Mouse (Mus musculus) adipose tissue, adult 10 weeks (tissue): ENCODE results near the gene Gdi1. TPM values are rescaled to one million over a fixed set of nuclear protein-coding genes. Genes with fewer than 3 reads are reported as not detected.

Source experiments
- polyA plus RNA-seq: library from polyadenylated mRNA; stranded (reverse); fragments of 350-450 nt; fragmentation: Illumina TruSeq; extraction: RNeasy Lipid Tissue Mini Kit (QIAGEN cat#74804); gene quantifications from one replicate; pipeline ENCODE4 v1.2.3, GENCODE M21; 2014; ENCODE audit warnings: low read depth, low replicate concordance

The Gdi1 gene
- 107 TPM for polyA plus RNA-seq

GRCm38 (mm10) chrX:74304867-74305700 is at the start of gene Gdi1:
Gene Gdi1 (plus strand): TSS chrX:74304998.

GRCm38 (mm10) chrX:74270062-74270901 is 34.5 kb upstream of the Gdi1 start, which contains the start of gene Rpl10:
Gene Rpl10 (plus strand): TSS chrX:74270812.

GRCm38 (mm10) chrX:74281732-74282394 is 22.9 kb upstream of the Gdi1 start, which contains the start of the genes Taz and Dnase1l1:
Gene Taz (plus strand): TSS chrX:74281912.
Gene Dnase1l1 (minus strand): TSS chrX:74282337.

GRCm38 (mm10) chrX:74296538-74297448 is 8.0 kb upstream of the Gdi1 start, which contains the start of gene Atp6ap1:
Gene Atp6ap1 (plus strand): TSS chrX:74297097.

GRCm38 (mm10) chrX:74312540-74313464 is 8.0 kb downstream of the Gdi1 start, which contains the start of gene Fam50a:
Gene Fam50a (plus strand): TSS chrX:74313033.

GRCm38 (mm10) chrX:74328725-74329161 is 23.9 kb downstream of the Gdi1 start, which contains the start of gene Plxna3:
Gene Plxna3 (plus strand): TSS chrX:74329066.

GRCm38 (mm10) chrX:74353467-74353770 is 48.6 kb downstream of the Gdi1 start, which contains the start of gene Lage3:
Gene Lage3 (minus strand): TSS chrX:74353618.

Other genes with a start within 250 kb of the Gdi1 start
- gene Opn1mw, start 177.5 kb upstream of the Gdi1 start, polyA plus RNA-seq = 1.7 TPM
- gene Mecp2, start 169.6 kb upstream of the Gdi1 start, polyA plus RNA-seq = 25.6 TPM
- gene Tex28, start 137.2 kb upstream of the Gdi1 start, polyA plus RNA-seq = not detected
- 0.27 TPM for gene Tktl1, start 127.7 kb upstream of the Gdi1 start, polyA plus RNA-seq
- gene Flna, start 55.2 kb upstream of the Gdi1 start, polyA plus RNA-seq = 382 TPM
- gene Emd, start 50.3 kb upstream of the Gdi1 start, polyA plus RNA-seq = 49.6 TPM
- 3,160 TPM for gene Rpl10, start 34.2 kb upstream of the Gdi1 start, polyA plus RNA-seq
- 118 TPM for gene Taz, start 23.1 kb upstream of the Gdi1 start, polyA plus RNA-seq
- gene Dnase1l1, start 22.7 kb upstream of the Gdi1 start, polyA plus RNA-seq = 27.2 TPM
- gene Atp6ap1, start 7.9 kb upstream of the Gdi1 start, polyA plus RNA-seq = 237 TPM
- 50.9 TPM for gene Fam50a, start 8.0 kb downstream of the Gdi1 start, polyA plus RNA-seq
- gene Plxna3, start 24.1 kb downstream of the Gdi1 start, polyA plus RNA-seq = 12.9 TPM
- 60.9 TPM for gene Lage3, start 48.6 kb downstream of the Gdi1 start, polyA plus RNA-seq
- 43.7 TPM for gene Ubl4a, start 68.2 kb downstream of the Gdi1 start, polyA plus RNA-seq
- gene Slc10a3, start 68.4 kb downstream of the Gdi1 start, polyA plus RNA-seq = 17.9 TPM
- 55.2 TPM for gene Fam3a, start 88.3 kb downstream of the Gdi1 start, polyA plus RNA-seq
- gene Ikbkg, start 88.3 kb downstream of the Gdi1 start, polyA plus RNA-seq = 23.3 TPM
- gene G6pdx, start 124.2 kb downstream of the Gdi1 start, polyA plus RNA-seq = 165 TPM
- not detected for gene Gm6880, start 176.4 kb downstream of the Gdi1 start, polyA plus RNA-seq